Mouse (Mus musculus): ENCODE measurements around the gene Dnajc19. TPM values are rescaled to one million over a fixed set of nuclear protein-coding genes. Genes with fewer than 3 reads are reported as not detected.

Gene Dnajc19
- total RNA-seq, 1 experiment from 2014 or later, result 61.8 TPM

DNA sequence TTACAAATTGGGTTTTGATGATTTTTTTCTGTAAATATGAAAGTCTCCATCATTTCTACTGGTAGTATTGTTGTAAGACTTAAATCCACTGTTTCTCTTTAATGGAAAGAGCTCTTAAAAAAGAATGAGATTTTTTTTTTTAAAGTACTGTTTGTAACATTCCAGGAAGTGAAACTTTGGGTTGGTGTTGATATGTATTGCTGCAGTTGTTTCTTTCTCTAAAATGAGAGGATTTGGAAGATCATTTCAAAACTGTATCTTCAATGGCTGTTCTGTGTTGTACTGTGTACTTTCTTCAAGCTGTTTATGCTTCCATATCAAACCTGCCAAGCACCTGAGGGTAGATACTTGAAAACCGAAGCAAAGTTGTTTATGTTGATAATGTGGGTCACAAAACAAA, 46.3 kb downstream of the Dnajc19 start:
- ATAC-seq (replicated peaks; ENCODE audit: insufficient number of reproducible peaks, low FRiP score, low TSS enrichment, poor library complexity, severe bottlenecking), result no peak

DNA sequence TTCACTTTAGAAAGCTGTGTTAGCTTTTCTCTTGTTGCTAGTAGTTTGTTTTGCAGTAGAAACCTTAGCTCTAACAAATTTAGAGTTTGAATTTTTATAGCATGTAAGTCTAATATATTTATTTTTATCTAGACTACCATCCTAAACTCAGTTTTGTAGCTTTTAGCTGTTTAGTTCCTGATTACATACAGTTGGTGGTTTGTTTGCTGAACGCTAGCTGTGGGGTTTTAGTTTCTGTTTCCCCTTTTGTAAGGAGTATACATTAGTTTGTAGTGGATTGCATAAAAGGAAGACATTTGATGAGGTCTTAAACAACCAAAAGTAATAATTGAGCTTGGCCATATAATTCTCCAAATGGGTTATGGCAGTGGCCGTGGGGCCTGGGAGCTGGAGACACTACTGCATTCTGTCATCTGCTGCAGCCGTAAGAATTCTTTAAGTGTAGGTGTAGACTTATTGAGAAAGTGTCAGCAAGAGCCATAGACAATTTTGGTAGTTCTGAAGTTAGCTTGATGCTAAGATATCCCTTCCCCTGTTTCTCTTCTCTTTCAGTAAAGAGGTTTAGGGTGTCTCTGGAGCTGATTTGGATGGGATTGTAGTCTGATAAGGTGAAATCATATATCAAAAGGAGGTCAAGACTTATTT, 47.3 kb downstream of the Dnajc19 start:
- peak; percentile 22; the same call in 1 of the 2 replicates for ATAC-seq (replicated peaks; ENCODE audit: insufficient number of reproducible peaks, low FRiP score, low TSS enrichment, poor library complexity, severe bottlenecking)

DNA sequence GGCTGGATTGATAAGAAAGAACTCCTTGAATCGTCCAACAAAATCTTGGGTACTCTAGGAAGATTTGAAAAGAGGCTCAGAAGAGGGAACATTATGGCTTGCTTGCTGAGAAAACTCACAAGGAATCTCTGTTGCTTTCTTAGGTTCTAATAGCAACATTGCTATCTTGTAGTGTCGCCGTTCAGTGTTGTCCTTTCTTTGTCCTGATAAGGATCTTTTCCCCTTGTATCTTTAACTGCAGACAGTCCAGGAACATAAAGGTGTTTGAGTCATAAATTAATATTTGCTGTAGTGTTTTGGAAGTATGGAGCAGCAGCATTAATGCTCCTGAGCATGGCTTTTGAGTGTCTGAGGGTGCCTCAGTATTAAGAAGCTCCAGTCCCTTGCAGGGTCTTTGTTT, 50.5 kb downstream of the Dnajc19 start:
- no peak for ATAC-seq (replicated peaks; ENCODE audit: insufficient number of reproducible peaks, low FRiP score, low TSS enrichment, poor library complexity, severe bottlenecking)

DNA sequence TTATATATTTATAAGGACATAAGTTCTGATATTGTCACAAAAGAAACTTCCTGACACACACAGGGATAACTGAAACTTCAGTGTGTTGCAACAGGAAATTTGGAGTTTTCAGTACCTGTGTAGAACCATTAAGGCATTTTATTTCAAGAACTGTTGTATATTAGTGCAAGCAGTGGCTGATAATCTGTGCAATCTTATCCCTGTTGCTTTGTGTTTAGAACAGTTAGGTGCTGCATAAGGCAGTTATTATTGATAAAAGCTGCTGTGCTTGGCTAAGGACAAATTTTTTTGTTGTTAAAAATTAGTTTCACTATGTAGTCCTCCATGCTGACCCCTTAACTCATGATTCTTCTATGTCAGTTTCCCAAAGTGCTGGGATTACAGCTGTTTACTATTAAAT, 52.2 kb downstream of the Dnajc19 start:
- no peak for ATAC-seq (replicated peaks; ENCODE audit: insufficient number of reproducible peaks, low FRiP score, low TSS enrichment, poor library complexity, severe bottlenecking)

DNA sequence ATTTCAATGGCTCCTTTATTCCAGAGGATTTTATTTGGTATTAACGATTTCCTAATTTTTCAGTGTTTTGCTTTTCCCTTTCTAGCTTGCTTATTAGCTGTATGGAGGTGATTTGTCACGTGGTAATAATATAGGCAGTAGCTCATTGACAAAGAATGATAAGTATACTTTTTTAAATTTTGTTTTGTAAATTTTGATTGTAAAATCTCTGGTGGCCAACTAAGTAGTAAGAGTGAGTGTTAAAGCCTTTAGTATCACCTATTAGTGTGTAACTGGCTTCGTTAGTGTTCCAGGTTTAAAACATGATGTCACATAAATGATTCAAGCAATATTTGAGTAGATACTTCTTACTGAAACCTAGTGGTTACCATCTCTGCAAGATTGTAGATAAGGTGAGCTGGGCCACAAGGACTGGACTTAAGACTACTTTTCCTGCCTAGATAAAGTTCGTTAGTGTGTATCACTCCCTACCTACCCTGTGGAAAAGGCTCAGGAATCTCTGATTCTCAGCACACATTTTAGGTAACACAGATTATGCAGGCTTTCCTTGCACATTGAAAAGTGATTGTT, 59.8 kb downstream of the Dnajc19 start:
- no peak for ATAC-seq (replicated peaks; ENCODE audit: insufficient number of reproducible peaks, low FRiP score, low TSS enrichment, poor library complexity, severe bottlenecking)

DNA sequence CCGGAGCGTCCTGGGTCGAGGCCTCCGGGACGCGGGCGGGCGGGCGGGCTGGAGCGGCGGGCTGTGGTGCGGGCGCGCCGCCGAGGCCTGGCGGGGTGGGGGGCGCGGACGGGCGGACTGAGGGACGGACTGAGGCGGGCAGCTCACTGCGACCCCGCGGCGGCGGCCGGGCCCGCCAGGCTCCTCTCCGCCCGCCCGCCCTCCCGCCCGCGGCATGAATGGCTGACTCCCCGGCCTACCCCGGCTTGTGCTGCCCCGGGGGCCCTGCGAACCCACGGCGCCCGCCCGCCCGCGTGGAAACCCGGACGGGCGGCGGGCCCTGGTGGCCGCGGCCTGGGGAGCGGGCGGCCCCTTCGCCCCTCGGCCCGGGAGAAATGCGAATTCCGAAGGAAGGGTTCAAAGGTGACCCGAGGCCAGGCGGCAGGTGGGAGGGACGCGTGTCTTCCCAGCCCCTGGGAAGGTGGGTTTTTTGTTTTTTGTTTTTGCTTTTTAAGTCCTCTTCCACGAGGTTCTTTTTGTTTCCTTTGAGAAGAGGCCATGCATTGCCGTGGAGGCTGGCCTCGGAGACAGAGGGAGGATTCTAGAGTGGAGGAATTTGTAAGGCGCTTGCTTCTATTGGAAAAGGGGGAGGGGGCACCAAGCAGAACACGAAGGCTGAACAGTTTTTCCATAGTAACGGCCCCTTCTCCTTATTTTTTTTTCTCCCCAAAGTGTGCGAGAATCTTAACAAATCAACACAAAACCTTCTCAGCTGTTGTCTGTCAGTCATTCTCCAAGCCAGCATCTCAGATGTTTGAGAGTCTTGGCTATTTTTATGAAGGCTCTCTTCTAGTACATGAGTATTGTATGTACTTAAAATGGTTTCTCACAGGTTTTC, 60.5 kb downstream of the Dnajc19 start:
- no peak for ATAC-seq (replicated peaks; ENCODE audit: insufficient number of reproducible peaks, low FRiP score, low TSS enrichment, poor library complexity, severe bottlenecking)

DNA sequence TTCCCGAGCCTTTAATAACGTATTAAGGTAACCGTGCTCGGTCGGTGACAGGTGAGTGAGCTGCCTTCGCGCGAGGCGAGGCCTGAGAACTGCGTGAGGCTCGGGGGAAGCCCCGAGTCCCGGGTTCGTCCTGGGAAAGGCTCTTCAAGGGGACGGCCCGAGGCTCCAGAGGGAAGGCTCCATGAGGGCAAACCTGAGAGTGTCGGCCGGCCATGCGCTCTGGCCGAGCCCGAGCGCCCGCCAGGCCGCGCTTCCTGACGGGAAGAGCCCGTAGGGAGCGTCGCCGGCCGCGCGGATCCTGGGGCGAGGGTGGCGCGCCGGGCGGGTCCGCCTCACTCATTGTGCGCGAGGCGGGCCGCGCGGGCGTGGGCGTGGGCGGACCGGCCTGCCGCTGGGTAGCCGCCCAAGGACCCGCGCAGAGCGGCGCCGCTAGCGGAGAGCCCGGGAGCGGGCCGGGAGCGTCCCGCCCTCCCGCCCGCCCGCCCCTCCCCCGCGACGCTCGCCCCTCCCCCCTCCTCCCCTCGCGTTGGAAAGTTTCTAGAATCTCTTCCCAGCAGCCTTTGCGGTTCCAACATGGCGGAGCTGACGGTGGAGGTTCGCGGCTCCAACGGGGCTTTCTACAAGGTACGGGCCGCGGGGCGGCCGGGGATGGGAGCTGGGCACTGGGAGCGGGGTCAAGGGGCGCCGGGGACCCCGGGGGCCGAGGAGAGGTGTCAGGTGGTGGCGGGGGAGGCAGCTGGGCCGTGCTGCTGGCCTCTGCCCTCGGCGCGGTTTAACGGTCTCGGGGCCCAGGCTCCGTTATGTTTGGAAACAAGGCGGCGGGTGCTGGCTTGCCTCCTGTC, 61.4 kb downstream of the Dnajc19 start, which contains the start of gene Fxr1:
Gene Fxr1 (plus strand): TSS at position 404 of the 842 bp plus-strand sequence.
- peak; percentile 80 for ATAC-seq (replicated peaks; ENCODE audit: insufficient number of reproducible peaks, low FRiP score, low TSS enrichment, poor library complexity, severe bottlenecking)

DNA sequence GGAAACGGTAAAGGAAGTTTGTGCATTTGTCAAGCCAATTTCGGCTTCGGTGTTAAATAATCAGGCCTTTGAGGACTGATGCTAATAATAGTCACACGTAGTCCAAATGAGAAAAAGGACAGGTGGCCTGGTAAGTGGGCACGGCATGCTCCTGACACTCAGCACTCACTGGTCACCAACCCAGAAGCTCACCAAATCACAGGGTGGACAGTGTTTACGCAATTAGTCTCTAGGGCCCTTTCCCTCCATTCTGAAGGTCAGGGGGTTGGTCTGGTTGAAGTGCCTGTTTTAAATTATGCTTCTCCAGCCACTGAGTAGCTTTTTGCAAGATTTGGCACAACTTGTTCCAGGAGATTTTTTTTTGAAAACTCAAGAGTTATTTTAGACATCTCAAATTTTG, 72.9 kb downstream of the Dnajc19 start:
- ATAC-seq (replicated peaks; ENCODE audit: insufficient number of reproducible peaks, low FRiP score, low TSS enrichment, poor library complexity, severe bottlenecking), result no peak

DNA sequence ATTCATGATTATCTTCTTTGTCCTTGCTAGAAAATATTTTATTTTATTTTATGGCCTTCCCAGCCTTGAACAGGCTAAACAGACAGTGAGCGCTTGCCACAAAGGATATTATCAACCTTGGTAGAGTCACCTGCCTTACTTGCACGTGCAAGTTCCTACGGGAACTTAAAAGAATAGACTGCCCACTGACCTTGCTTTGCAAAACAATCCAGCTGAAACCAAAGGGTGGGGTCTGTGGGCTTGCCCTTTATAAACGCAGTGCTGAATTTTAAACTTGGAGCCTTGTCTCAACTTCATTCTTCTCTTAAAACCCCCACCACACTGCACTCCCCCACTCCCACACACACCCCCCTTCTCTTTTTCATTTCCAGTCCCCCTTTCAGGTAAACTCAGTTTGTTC, 73.5 kb downstream of the Dnajc19 start:
- no peak for ATAC-seq (replicated peaks; ENCODE audit: insufficient number of reproducible peaks, low FRiP score, low TSS enrichment, poor library complexity, severe bottlenecking)

DNA sequence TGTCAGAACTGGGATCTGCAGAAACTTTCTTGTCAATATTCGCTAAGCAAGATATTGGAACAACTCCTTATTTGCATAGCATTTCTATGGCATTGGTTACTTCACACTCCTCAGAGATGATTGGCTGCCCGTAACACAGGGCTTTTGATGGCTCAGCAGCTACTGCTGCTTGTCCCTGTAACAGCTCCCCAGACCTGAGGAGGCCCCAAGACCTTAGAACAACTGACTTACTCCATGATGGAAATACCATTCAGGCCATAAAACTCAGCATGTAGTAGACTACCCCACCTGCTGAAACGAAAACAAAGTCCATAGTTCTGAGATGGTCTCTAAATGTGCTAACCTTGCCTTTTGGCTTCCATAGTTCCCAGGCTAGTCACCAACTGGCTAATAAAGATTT, 74.3 kb downstream of the Dnajc19 start:
- no peak for ATAC-seq (replicated peaks; ENCODE audit: insufficient number of reproducible peaks, low FRiP score, low TSS enrichment, poor library complexity, severe bottlenecking)

DNA sequence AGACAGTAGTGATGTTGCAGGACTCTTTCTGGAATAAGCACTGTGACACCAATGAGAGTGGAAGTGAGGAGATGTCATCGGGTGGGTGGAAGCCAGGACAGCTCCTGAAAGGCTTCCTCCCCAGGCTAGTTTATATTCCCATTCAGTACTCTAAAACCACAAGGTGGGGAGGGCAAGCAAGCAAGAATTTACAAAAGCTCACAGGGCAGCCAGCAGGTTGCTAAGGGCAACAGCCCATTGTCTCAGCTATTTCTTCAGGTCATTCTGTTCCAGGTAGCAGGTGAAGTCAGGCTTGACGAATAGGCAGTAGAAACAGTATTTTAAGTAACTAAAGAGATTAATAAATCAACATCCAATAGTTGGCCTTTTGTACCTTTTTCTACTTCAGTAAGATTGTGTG, 74.8 kb downstream of the Dnajc19 start:
- no peak for ATAC-seq (replicated peaks; ENCODE audit: insufficient number of reproducible peaks, low FRiP score, low TSS enrichment, poor library complexity, severe bottlenecking)

Other genes with a start within 250 kb of the Dnajc19 start
- 0.19 to 0.67 TPM (median 0.32 TPM) in 3 replicates for gene Ccdc39, start 237.0 kb downstream of the Dnajc19 start, total RNA-seq (2017)
- gene Fxr1, start 61.4 kb downstream of the Dnajc19 start, total RNA-seq (2017), result 248 to 281 TPM (median 254 TPM) in 3 replicates

Measured in monocyte, adult 5-6 weeks (primary cell).